Mouse (Mus musculus): ENCODE data around the gene Chd4. TPM values are rescaled to one million over a fixed set of nuclear protein-coding genes. Genes with fewer than 3 reads are reported as not detected.
"Not testable (repeated sequence)": the region's sequence is repeated elsewhere in the genome, so short reads cannot be mapped to it uniquely, and the experiment has no call there.

The Chd4 gene
- polyA plus RNA-seq, 1 experiment: 317 TPM

- no peak overlapping the region for H3K9ac ChIP-seq (ENCODE audit: low read depth, poor library complexity, severe bottlenecking)
- TF ChIP-seq CTCF (IDR thresholded peaks at IDR 0.05; ENCODE audit: low read depth, low read length) (no peak), EP300 (IDR thresholded peaks at IDR 0.05; ENCODE audit: insufficient read depth, low read depth, low read length) (no peak), POLR2A (IDR thresholded peaks at IDR 0.05; ENCODE audit: insufficient read depth, low read length) (no peak)
- no peak overlapping the region for H3K27ac ChIP-seq (ENCODE audit: insufficient read depth, low read length)
- H3K4me3 ChIP-seq (ENCODE audit: low read depth, low read length): no peak overlapping the region
- no peaks in the 10 kb centered on the region for H3K36me3 ChIP-seq (ENCODE audit: control insufficient read depth, insufficient read depth, low read length, poor library complexity, severe bottlenecking)
- no peaks in the 10 kb centered on the region for H3K27me3 ChIP-seq (ENCODE audit: control insufficient read depth, insufficient read depth, low read length, poor library complexity, severe bottlenecking)
- peaks cover 3% of the 10 kb centered on the region for H3K4me1 ChIP-seq (ENCODE audit: control insufficient read depth, insufficient read depth, low read length)
- H3K9me3 ChIP-seq (replicated peaks; ENCODE audit: control insufficient read depth, insufficient read depth, low read length, poor library complexity, severe bottlenecking): no peaks in the 10 kb centered on the region
These were observed 31.9 kb upstream of the Chd4 start for GRCm38 (mm10) chr6:125063906-125064305.

DNA sequence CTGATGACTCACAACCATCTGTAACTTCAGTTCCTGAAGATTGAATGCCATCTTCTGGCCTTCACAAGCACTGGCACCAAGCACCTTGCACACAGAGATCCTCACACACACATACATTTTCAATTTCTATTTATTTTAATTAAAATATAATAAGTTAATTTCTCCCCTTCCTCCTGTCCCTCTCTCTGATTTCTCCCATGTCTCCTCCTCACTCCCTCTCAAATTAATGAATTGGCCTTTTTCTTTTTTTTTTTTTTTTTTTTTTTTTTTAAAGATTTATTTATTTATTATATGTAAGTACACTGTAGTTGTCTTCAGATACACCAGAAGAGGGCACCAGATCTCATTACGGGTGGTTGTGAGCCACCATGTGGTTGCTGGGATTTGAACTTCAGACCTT, 30.6 kb upstream of the Chd4 start:
- not testable (repeated sequence) for H3K4me3 ChIP-seq (ENCODE audit: low read depth, low read length); H3K4me1 ChIP-seq (ENCODE audit: control insufficient read depth, insufficient read depth, low read length); H3K9me3 ChIP-seq (replicated peaks; ENCODE audit: control insufficient read depth, insufficient read depth, low read length, poor library complexity, severe bottlenecking); H3K27me3 ChIP-seq (ENCODE audit: control insufficient read depth, insufficient read depth, low read length, poor library complexity, severe bottlenecking); H3K36me3 ChIP-seq (ENCODE audit: control insufficient read depth, insufficient read depth, low read length, poor library complexity, severe bottlenecking); H3K9ac ChIP-seq (ENCODE audit: low read depth, poor library complexity, severe bottlenecking); H3K27ac ChIP-seq (ENCODE audit: insufficient read depth, low read length)

DNA sequence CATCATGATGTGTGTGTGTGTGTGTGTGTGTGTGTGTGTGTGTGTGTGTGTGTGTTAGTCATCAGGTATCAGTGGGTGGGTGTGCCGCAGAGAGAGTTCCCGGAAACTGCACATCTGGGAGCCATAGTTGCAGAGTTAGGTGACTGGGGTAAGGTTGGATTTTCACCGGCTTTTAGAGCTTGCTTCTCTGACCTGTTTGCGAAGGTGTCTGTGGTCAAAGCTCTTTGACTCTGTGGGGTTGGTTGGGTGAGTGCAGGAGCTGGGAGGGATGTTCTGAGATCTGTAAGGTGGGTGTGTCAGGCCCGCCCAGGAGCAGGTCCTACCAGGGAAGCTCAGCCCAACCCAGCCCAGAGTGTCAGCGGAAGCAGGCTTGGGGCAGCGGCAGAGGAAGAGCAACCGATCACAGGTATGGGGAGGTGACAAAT, 28.2 kb upstream of the Chd4 start, which contains the start of gene Lpar5:
Gene Lpar5 (plus strand): TSS at position 350 of the 425 bp plus-strand sequence.
- peak within 1 kb of the TSS; percentile 4; the same call in 1 of the 2 replicates for H3K9ac ChIP-seq (ENCODE audit: low read depth, poor library complexity, severe bottlenecking)
- H3K27ac ChIP-seq (ENCODE audit: insufficient read depth, low read length): peak within 1 kb of the TSS; percentile 14
- peak within 1 kb of the TSS; percentile 58 for H3K4me3 ChIP-seq (ENCODE audit: low read depth, low read length)
- TF ChIP-seq POLR2A (IDR thresholded peaks at IDR 0.05; ENCODE audit: insufficient read depth, low read length): no peak
- TF ChIP-seq CTCF (IDR thresholded peaks at IDR 0.05; ENCODE audit: low read depth, low read length): no peak
- TF ChIP-seq EP300 (IDR thresholded peaks at IDR 0.05; ENCODE audit: insufficient read depth, low read depth, low read length): no peak
- no peaks in the 10 kb centered on the region for H3K36me3 ChIP-seq (ENCODE audit: control insufficient read depth, insufficient read depth, low read length, poor library complexity, severe bottlenecking)
- no peaks in the 10 kb centered on the region for H3K27me3 ChIP-seq (ENCODE audit: control insufficient read depth, insufficient read depth, low read length, poor library complexity, severe bottlenecking)
- H3K9me3 ChIP-seq (replicated peaks; ENCODE audit: control insufficient read depth, insufficient read depth, low read length, poor library complexity, severe bottlenecking): no peaks in the 10 kb centered on the region
- peaks cover 2% of the 10 kb centered on the region for H3K4me1 ChIP-seq (ENCODE audit: control insufficient read depth, insufficient read depth, low read length)

DNA sequence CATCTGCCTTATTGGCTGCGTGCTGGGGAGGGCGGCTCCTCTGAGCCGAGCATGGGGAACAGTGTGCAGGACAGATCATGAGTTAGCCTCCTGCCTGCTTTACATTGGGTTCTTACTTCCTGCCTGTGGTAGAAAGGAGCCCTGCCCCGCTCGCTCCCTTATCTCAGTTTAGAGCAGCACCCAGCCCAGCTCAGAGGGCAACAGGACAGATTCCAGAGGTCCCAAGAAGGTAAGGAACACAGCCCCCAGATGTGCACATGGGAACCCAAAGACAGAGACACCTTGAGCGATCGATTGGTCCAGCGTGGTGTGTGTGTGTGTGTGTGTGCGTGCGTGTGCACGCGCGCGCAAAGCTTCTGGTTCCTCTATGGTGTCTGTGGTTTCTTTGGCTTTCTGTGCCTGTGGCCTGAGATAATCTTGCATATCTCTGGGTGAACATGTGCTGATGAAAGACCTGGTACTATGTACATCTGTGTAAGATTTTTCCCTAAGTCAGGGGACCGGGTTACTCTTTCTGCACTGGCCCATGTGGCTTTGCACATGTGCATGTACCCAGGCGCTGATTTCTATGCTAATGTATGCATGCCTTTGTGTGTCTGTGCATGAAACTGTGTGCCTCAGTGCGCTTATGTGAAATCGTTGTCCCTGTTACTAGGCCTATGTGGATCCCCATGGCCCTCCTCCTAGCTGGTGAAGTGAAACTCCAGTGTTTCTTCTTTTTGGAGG, 24.4 kb upstream of the Chd4 start:
- TF ChIP-seq CTCF (IDR thresholded peaks at IDR 0.05; ENCODE audit: low read depth, low read length) (no peak), POLR2A (IDR thresholded peaks at IDR 0.05; ENCODE audit: insufficient read depth, low read length) (no peak), EP300 (IDR thresholded peaks at IDR 0.05; ENCODE audit: insufficient read depth, low read depth, low read length) (no peak)
- H3K9ac ChIP-seq (ENCODE audit: low read depth, poor library complexity, severe bottlenecking): no peak overlapping the region
- peak overlapping the region; percentile 36 for H3K4me3 ChIP-seq (ENCODE audit: low read depth, low read length)
- H3K36me3 ChIP-seq (ENCODE audit: control insufficient read depth, insufficient read depth, low read length, poor library complexity, severe bottlenecking): no peaks in the 10 kb centered on the region
- H3K9me3 ChIP-seq (replicated peaks; ENCODE audit: control insufficient read depth, insufficient read depth, low read length, poor library complexity, severe bottlenecking): no peaks in the 10 kb centered on the region
- no peaks in the 10 kb centered on the region for H3K27me3 ChIP-seq (ENCODE audit: control insufficient read depth, insufficient read depth, low read length, poor library complexity, severe bottlenecking)
- peaks cover 2% of the 10 kb centered on the region for H3K4me1 ChIP-seq (ENCODE audit: control insufficient read depth, insufficient read depth, low read length)
- 0 out of 2 replicates have a peak overlapping the region, but pooled peaks have one; percentile 2 for H3K27ac ChIP-seq (ENCODE audit: insufficient read depth, low read length)

DNA sequence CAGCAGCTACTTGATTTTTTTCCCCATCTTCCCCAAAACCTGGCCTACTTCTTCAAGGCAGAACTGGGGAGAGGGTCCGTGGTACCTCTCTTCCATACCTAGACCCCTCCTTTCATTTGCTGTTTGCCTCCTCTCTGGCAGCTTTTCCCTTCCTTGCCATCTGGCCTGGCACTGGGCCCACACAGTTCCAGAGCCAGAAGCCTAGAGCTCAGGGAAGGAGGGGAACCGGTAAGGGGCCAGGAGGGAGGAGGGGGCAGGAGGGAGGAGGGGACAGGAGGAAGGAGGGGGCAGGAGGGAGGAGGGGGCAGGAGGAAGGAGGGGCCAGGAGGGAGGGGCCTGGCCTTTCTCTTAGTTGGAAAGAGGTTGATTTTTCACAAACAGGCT, 23.9 kb upstream of the Chd4 start:
- Histone ChIP-seq H3K9ac (ENCODE audit: low read depth, poor library complexity, severe bottlenecking) (no peak overlapping the region), H3K4me3 (ENCODE audit: low read depth, low read length) (no peak overlapping the region; the same call in 1 of the 2 replicates), H3K36me3 (ENCODE audit: control insufficient read depth, insufficient read depth, low read length, poor library complexity, severe bottlenecking) (no peaks in the 10 kb centered on the region), H3K27ac (ENCODE audit: insufficient read depth, low read length) (0 out of 2 replicates have a peak overlapping the region, but pooled peaks have one; percentile 2), H3K27me3 (ENCODE audit: control insufficient read depth, insufficient read depth, low read length, poor library complexity, severe bottlenecking) (no peaks in the 10 kb centered on the region), H3K9me3 (replicated peaks; ENCODE audit: control insufficient read depth, insufficient read depth, low read length, poor library complexity, severe bottlenecking) (no peaks in the 10 kb centered on the region), H3K4me1 (ENCODE audit: control insufficient read depth, insufficient read depth, low read length) (peaks cover 2% of the 10 kb centered on the region)
- TF ChIP-seq CTCF (IDR thresholded peaks at IDR 0.05; ENCODE audit: low read depth, low read length) (no peak), EP300 (IDR thresholded peaks at IDR 0.05; ENCODE audit: insufficient read depth, low read depth, low read length) (no peak), POLR2A (IDR thresholded peaks at IDR 0.05; ENCODE audit: insufficient read depth, low read length) (no peak)

- Histone ChIP-seq H3K36me3 (ENCODE audit: control insufficient read depth, insufficient read depth, low read length, poor library complexity, severe bottlenecking) (no peaks in the 10 kb centered on the region), H3K4me3 (ENCODE audit: low read depth, low read length) (no peak overlapping the region), H3K27me3 (ENCODE audit: control insufficient read depth, insufficient read depth, low read length, poor library complexity, severe bottlenecking) (no peaks in the 10 kb centered on the region), H3K9ac (ENCODE audit: low read depth, poor library complexity, severe bottlenecking) (no peak overlapping the region), H3K4me1 (ENCODE audit: control insufficient read depth, insufficient read depth, low read length) (peaks cover 2% of the 10 kb centered on the region), H3K9me3 (replicated peaks; ENCODE audit: control insufficient read depth, insufficient read depth, low read length, poor library complexity, severe bottlenecking) (no peaks in the 10 kb centered on the region), H3K27ac (ENCODE audit: insufficient read depth, low read length) (no peak overlapping the region)
- TF ChIP-seq POLR2A (IDR thresholded peaks at IDR 0.05; ENCODE audit: insufficient read depth, low read length) (no peak), CTCF (IDR thresholded peaks at IDR 0.05; ENCODE audit: low read depth, low read length) (no peak), EP300 (IDR thresholded peaks at IDR 0.05; ENCODE audit: insufficient read depth, low read depth, low read length) (no peak)
These were observed 22.0 kb upstream of the Chd4 start for GRCm38 (mm10) chr6:125073825-125074224.

Measured in ES-Bruce4 (cell line).